Mouse (Mus musculus) layer of hippocampus, adult 18-20 months (tissue): ENCODE measurements around the gene Dennd5b. TPM values are rescaled to one million over a fixed set of nuclear protein-coding genes. Genes with fewer than 3 reads are reported as not detected.
"Not testable (repeated sequence)": the region's sequence is repeated elsewhere in the genome, so short reads cannot be mapped to it uniquely, and the experiment has no call there.

Experiments
- DNase-seq, 2 experiments: peaks; one replicate each; pipeline ENCODE4 v3.0.0; 2022; ENCODE audit warnings: low spot score in 2 of 2
- total RNA-seq, 2 experiments: library from RNA; stranded (reverse); gene quantifications; 2 replicates each; pipeline ENCODE4 v1.2.3; 2021

Gene Dennd5b
- total RNA-seq, 2 experiments from 2014 or later, result 46.7 to 49.3 TPM

- no peak for DNase-seq
These were observed 145.6 kb downstream of the Dennd5b start for GRCm38 (mm10) chr6:148955641-148956420.

DNA sequence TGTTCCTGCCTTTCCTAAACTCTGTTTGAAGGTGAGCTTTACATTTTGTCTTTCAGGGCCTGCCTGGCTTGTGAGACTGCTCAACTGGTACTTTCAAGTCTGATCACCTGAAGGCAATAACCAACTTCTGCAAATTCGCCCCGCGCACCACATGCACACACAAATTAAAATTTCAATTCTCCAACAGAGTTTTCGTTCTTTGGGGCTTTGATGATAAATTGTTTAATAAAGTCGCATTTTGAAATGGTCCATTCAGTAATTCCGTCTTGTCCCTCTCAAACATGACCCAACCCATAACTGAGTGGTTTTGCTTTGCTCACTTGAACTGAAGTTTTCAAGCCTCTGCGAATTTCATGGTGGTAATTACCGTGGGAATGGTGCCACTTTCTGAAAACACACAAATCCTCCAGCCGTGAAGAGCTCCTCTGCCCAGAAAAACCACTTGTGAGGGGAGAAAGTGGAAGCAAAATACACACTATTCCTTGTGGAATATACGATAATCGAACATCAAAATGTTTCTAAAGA is 154.5 kb downstream of the Dennd5b start:
- DNase-seq, result no peak

- peak; percentile 92 to 96 for DNase-seq
These were observed 155.1 kb downstream of the Dennd5b start, which contains the start of gene Sinhcaf for GRCm38 (mm10) chr6:148946409-148946742. Sinhcaf (minus strand) TSS chr6:148946467.

GRCm38 (mm10) chr6:148945509-148946408 is 155.7 kb downstream of the Dennd5b start:
- DNase-seq, result peak in 1 of 2 experiments; percentile 6

GRCm38 (mm10) chr6:148944767-148945508 is 156.5 kb downstream of the Dennd5b start:
- DNase-seq, result peak in 1 of 2 experiments; percentile 8

DNA sequence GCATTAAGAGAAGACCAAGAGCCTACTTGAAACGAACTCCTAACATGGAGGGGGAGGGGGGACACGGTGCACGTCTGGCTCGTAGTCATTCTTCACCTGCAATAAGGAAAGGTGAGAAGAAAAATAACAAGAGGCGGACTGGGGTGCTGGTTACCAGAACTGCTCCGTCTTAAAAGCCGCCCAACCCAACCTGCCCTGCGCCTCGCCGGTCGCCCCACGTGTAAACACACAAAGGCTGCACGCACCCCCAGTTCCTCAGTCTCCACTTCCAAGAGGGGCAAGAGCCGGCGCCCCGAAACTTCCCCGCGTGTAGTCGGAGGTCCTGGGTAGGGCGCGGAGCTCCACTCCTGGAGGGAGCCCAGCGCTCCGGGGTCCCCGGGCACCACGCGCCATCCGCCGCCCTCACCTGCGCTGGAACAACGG is 157.1 kb downstream of the Dennd5b start:
- no peak for DNase-seq

GRCm38 (mm10) chr6:148943695-148944094 is 157.8 kb downstream of the Dennd5b start:
- DNase-seq, result no peak

GRCm38 (mm10) chr6:148942406-148942805 is 159.1 kb downstream of the Dennd5b start:
- DNase-seq, result no peak

DNA sequence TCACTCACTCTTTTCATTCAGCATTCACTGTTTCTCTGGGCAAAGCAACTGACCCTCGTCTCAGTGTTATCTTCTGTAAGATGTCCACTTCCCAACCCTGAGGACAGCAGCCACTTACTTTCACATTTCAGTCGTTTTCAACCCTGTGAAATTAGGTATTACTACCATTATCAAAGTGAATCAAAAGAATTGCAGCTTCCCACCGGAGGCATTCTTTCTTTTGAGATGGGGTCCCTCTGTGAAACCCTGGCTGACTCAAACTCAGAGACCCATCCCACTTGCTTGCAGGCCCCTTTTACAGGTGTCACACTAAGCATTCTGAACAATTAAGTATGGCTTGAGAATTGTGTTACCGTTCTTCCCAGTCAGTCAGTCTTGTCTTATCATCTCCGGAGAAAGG is 159.6 kb downstream of the Dennd5b start:
- no peak for DNase-seq

DNA sequence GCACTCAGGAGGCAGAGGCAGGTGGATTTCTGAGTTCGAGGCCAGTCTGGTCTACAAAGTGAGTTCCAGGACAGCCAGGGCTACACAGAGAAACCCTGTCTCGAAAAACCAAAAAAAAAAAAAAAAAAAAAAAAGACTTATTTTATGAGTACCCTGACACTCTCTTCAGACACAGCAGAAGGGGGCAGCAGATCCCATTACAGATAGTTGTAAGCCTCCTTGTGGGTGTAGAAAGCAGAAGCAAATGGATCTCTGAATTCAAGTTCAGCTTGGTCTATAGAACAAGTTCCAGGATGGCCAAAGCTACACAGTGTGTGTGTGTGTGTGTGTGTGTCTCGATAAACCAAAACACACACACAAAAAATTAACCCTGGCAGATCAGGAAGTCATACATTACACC is 161.1 kb downstream of the Dennd5b start:
- not testable (repeated sequence) for DNase-seq

Other genes with a start within 250 kb of the Dennd5b start
- 1 to 10 TPM; 7.2 TPM for gene Caprin2, start 205.4 kb downstream of the Dennd5b start, total RNA-seq
- gene Sinhcaf, start 155.2 kb downstream of the Dennd5b start, total RNA-seq, result 1 to 10 TPM; 1.8 to 3.2 TPM
- gene Gm10203, start 28.5 kb upstream of the Dennd5b start, total RNA-seq, result not detected
- 1 to 10 TPM; 2.9 to 3.6 TPM for gene Etfbkmt, start 38.2 kb upstream of the Dennd5b start, total RNA-seq
- gene Amn1, start 87.0 kb upstream of the Dennd5b start, total RNA-seq, result 10 to 100 TPM; 24.7 to 26.6 TPM
- 10 to 100 TPM; 15.3 to 16.8 TPM for gene Resf1, start 207.7 kb upstream of the Dennd5b start, total RNA-seq